23 mouse cellular contexts compared by ENCODE assay signal in the genomic region with DNA sequence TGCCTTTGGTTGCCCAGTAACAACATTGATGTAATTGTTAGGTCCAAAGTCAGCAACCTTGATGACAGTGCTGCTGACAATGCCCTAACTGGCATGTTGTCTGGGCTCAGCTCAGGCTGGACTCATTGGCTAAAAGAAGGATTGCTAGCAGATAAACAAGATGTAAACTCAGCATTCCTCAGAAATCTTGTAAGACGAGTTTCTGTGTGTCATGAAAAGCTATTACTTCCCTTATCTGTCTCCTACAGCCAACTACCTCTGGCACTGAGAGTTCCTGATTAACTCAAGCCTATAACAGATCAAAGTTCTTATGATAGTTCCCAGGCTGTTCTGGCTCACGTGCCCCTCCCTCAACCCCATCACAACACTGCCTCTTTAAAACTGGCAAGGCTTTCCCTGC. TPM values are rescaled to one million over a fixed set of nuclear protein-coding genes. Genes with fewer than 3 reads are reported as not detected.
DNase-seq lines count a peak whose midpoint lies in the region; ATAC-seq and TF ChIP-seq lines count a peak whose summit lies in the region.
"Had no signal": no experiment of that assay in that cellular context is flagged by ENCODE, and none has a peak within 500 bp of the region (broad histone marks: within the 10 kb centered on the region; RNA-seq: fewer than 3 reads in every experiment).

No protein-coding gene starts in this region.

- H3K27ac ChIP-seq in midbrain, embryonic 11.5 days (ENCODE audit: low read depth, low read length): no peak overlapping the region
- no peak overlapping the region for H3K27ac ChIP-seq in midbrain, postnatal 0 days (ENCODE audit: low read depth, low read length)
- H3K27ac ChIP-seq in intestine, postnatal 0 days (ENCODE audit: low read depth, low read length): peak overlapping the region; percentile 77
- no peak overlapping the region for H3K27ac ChIP-seq in liver, embryonic 15.5 days (replicated peaks)
- H3K27ac ChIP-seq in limb, embryonic 10.5 days: no peak overlapping the region
- H3K27ac ChIP-seq: embryonic facial prominence, embryonic 13.5 days; forebrain, embryonic 15.5 days; heart, embryonic 10.5 days; hindbrain, embryonic 13.5 days; kidney, embryonic 15.5 days; limb, embryonic 12.5 days; lung, embryonic 15.5 days; macrophage; midbrain, embryonic 13.5 days had no signal

- peak; percentile 41 for DNase-seq in midbrain, embryonic 11.5 days (ENCODE audit: low spot score, missing footprints)
- no peak for DNase-seq in midbrain, postnatal 0 days (ENCODE audit: low spot score)
- peak; percentile 21 for DNase-seq in yolk sac, embryonic 10.5 days (ENCODE audit: low spot score)
- DNase-seq in adrenal gland, adult 2 months: no peak
- no peak for DNase-seq in thymus, adult 18-20 months
- DNase-seq in limb, embryonic 10.5 days (ENCODE audit: low spot score): no peak
- DNase-seq: cerebellum, adult 9-11 months; gastrocnemius, postnatal 36 days; right cerebral cortex, postnatal 25 days; thymus, postnatal 4 days had no signal

- TF ChIP-seq CTCF in midbrain, postnatal 0 days (IDR thresholded peaks at IDR 0.05): no peak
- no peak for TF ChIP-seq CTCF in intestine, postnatal 0 days (IDR thresholded peaks at IDR 0.05; ENCODE audit: low read depth)

- H3K9me3 ChIP-seq in midbrain, embryonic 11.5 days (ENCODE audit: control insufficient read depth, low read length): no peaks in the 10 kb centered on the region
- no peaks in the 10 kb centered on the region for H3K9me3 ChIP-seq in midbrain, postnatal 0 days (ENCODE audit: low read length)
- H3K9me3 ChIP-seq in intestine, postnatal 0 days (ENCODE audit: control insufficient read depth): no peaks in the 10 kb centered on the region
- H3K9me3 ChIP-seq in liver, embryonic 15.5 days (replicated peaks): no peaks in the 10 kb centered on the region
- H3K9me3 ChIP-seq in limb, embryonic 10.5 days (replicated peaks): peaks cover 5% of the 10 kb centered on the region
- H3K9me3 ChIP-seq: forebrain, embryonic 15.5 days; kidney, embryonic 15.5 days; lung, embryonic 15.5 days had no signal

- H3K4me3 ChIP-seq in midbrain, embryonic 11.5 days (ENCODE audit: low read depth, low read length): no peak overlapping the region
- no peak overlapping the region for H3K4me3 ChIP-seq in midbrain, postnatal 0 days (ENCODE audit: low read depth, low read length)
- no peak overlapping the region for H3K4me3 ChIP-seq in intestine, postnatal 0 days (ENCODE audit: low read depth, low read length)
- H3K4me3 ChIP-seq in liver, embryonic 15.5 days (replicated peaks): no peak overlapping the region
- H3K4me3 ChIP-seq in limb, embryonic 10.5 days: no peak overlapping the region
- H3K4me3 ChIP-seq: embryonic facial prominence, embryonic 13.5 days; forebrain, embryonic 15.5 days; heart, embryonic 10.5 days; hindbrain, embryonic 13.5 days; kidney, embryonic 15.5 days; limb, embryonic 12.5 days; lung, embryonic 15.5 days; midbrain, embryonic 13.5 days had no signal

- H3K36me3 ChIP-seq in midbrain, embryonic 11.5 days (ENCODE audit: control insufficient read depth, insufficient read depth, low read length): no peaks in the 10 kb centered on the region
- no peaks in the 10 kb centered on the region for H3K36me3 ChIP-seq in midbrain, postnatal 0 days (ENCODE audit: insufficient read depth, low read length)
- no peaks in the 10 kb centered on the region for H3K36me3 ChIP-seq in intestine, postnatal 0 days (ENCODE audit: control insufficient read depth, insufficient read depth)
- no peaks in the 10 kb centered on the region for H3K36me3 ChIP-seq in liver, embryonic 15.5 days (replicated peaks)
- no peaks in the 10 kb centered on the region for H3K36me3 ChIP-seq in limb, embryonic 10.5 days
- H3K36me3 ChIP-seq: embryonic facial prominence, embryonic 13.5 days; forebrain, embryonic 15.5 days; heart, embryonic 10.5 days; hindbrain, embryonic 13.5 days; kidney, embryonic 15.5 days; limb, embryonic 12.5 days; lung, embryonic 15.5 days; midbrain, embryonic 13.5 days had no signal

- ATAC-seq in midbrain, embryonic 11.5 days (ENCODE audit: low FRiP score): no peak
- ATAC-seq in midbrain, postnatal 0 days (ENCODE audit: low FRiP score): no peak
- peak; percentile 97 for ATAC-seq in intestine, postnatal 0 days
- peak; percentile 65 for ATAC-seq in liver, embryonic 15.5 days (ENCODE audit: insufficient read depth)
- ATAC-seq: CD4-positive, CD25-positive, alpha-beta regulatory T cell, adult 4 months; forebrain, embryonic 15.5 days; inflammation-experienced regulatory T-cells, adult 6 months; midbrain, embryonic 13.5 days had no signal

- no peaks in the 10 kb centered on the region for H3K4me1 ChIP-seq in midbrain, embryonic 11.5 days (ENCODE audit: control insufficient read depth, insufficient read depth, low read length)
- H3K4me1 ChIP-seq in midbrain, postnatal 0 days (ENCODE audit: insufficient read depth, low read length): no peaks in the 10 kb centered on the region
- H3K4me1 ChIP-seq in intestine, postnatal 0 days (replicated peaks; ENCODE audit: control insufficient read depth, insufficient read depth, low read length): no peaks in the 10 kb centered on the region
- peaks cover 12% of the 10 kb centered on the region for H3K4me1 ChIP-seq in liver, embryonic 15.5 days (replicated peaks)
- no peaks in the 10 kb centered on the region for H3K4me1 ChIP-seq in limb, embryonic 10.5 days
- H3K4me1 ChIP-seq: embryonic facial prominence, embryonic 13.5 days; forebrain, embryonic 15.5 days; hindbrain, embryonic 13.5 days; kidney, embryonic 15.5 days; limb, embryonic 12.5 days; lung, embryonic 15.5 days had no signal

- H3K27me3 ChIP-seq in midbrain, embryonic 11.5 days (ENCODE audit: control insufficient read depth, insufficient read depth, low read length): no peaks in the 10 kb centered on the region
- H3K27me3 ChIP-seq in midbrain, postnatal 0 days (ENCODE audit: insufficient read depth, low read length): no peaks in the 10 kb centered on the region
- no peaks in the 10 kb centered on the region for H3K27me3 ChIP-seq in intestine, postnatal 0 days (replicated peaks; ENCODE audit: control insufficient read depth, insufficient read depth, low read length)
- H3K27me3 ChIP-seq in liver, embryonic 15.5 days: no peaks in the 10 kb centered on the region
- no peaks in the 10 kb centered on the region for H3K27me3 ChIP-seq in limb, embryonic 10.5 days (ENCODE audit: low read depth, poor library complexity, severe bottlenecking)
- H3K27me3 ChIP-seq: embryonic facial prominence, embryonic 13.5 days; forebrain, embryonic 15.5 days; hindbrain, embryonic 13.5 days; kidney, embryonic 15.5 days; limb, embryonic 12.5 days; lung, embryonic 15.5 days; midbrain, embryonic 13.5 days had no signal

- WGBS in midbrain, embryonic 11.5 days: 64% methylated on average over 2 of the region's 2 CpGs
- WGBS in midbrain, postnatal 0 days: 54% methylated on average over 2 of the region's 2 CpGs
- WGBS in intestine, postnatal 0 days: 9% methylated on average over 2 of the region's 2 CpGs
- WGBS in liver, embryonic 15.5 days (ENCODE audit: insufficient replicate concordance): 2% methylated on average over 2 of the region's 2 CpGs
- 46% methylated on average over 2 of the region's 2 CpGs for WGBS in limb, embryonic 10.5 days

- H3K4me2 ChIP-seq in midbrain, embryonic 11.5 days: no peak overlapping the region
- H3K4me2 ChIP-seq in midbrain, postnatal 0 days (ENCODE audit: low read depth, low read length, poor library complexity, severe bottlenecking): no peak overlapping the region
- H3K4me2 ChIP-seq in intestine, postnatal 0 days (replicated peaks; ENCODE audit: low read depth): no peak overlapping the region
- no peak overlapping the region for H3K4me2 ChIP-seq in liver, embryonic 15.5 days
- H3K4me2 ChIP-seq: embryonic facial prominence, embryonic 13.5 days; forebrain, embryonic 15.5 days; hindbrain, embryonic 13.5 days; kidney, embryonic 15.5 days; limb, embryonic 12.5 days; lung, embryonic 15.5 days; midbrain, embryonic 13.5 days had no signal

- H3K9ac ChIP-seq in midbrain, embryonic 11.5 days (ENCODE audit: low read length): no peak overlapping the region
- no peak overlapping the region for H3K9ac ChIP-seq in midbrain, postnatal 0 days (replicated peaks; ENCODE audit: low read length, poor library complexity, severe bottlenecking)
- no peak overlapping the region for H3K9ac ChIP-seq in intestine, postnatal 0 days (ENCODE audit: low read depth, low read length)
- no peak overlapping the region for H3K9ac ChIP-seq in liver, embryonic 15.5 days
- H3K9ac ChIP-seq: embryonic facial prominence, embryonic 13.5 days; forebrain, embryonic 15.5 days; hindbrain, embryonic 13.5 days; kidney, embryonic 15.5 days; limb, embryonic 12.5 days; lung, embryonic 15.5 days; midbrain, embryonic 13.5 days had no signal

RNA-seq across cellular contexts. Expression of a gene that starts 23.2 kb away (rescaled TPM):
- 94.2 and 97.7 TPM in 2 replicates for polyA plus RNA-seq in midbrain, embryonic 11.5 days (2014; fragmentation: Nextera tagmentation; extraction: Ambion mirVana)
- 38.2 and 57.8 TPM in 2 replicates for total RNA-seq in midbrain, postnatal 0 days (2014; rRNA removed)
- polyA plus RNA-seq in midbrain, postnatal 0 days (2015; fragmentation: Nextera tagmentation; extraction: Ambion mirVana): 23.5 and 23.9 TPM in 2 replicates
- polyA plus RNA-seq in intestine, postnatal 0 days (2015; fragmentation: Nextera tagmentation; extraction: Ambion mirVana): 28.0 and 34.5 TPM in 2 replicates
- polyA plus RNA-seq in liver, embryonic 15.5 days (2015; fragmentation: Nextera tagmentation; extraction: Ambion mirVana): 22.0 and 23.9 TPM in 2 replicates
- total RNA-seq in adrenal gland, adult 2 months (2021): 10 to 100 TPM; 19.0 to 30.9 TPM
- 56.3 and 92.5 TPM in 2 replicates for polyA plus RNA-seq in adrenal gland, adult 2 months (2012; rRNA removed)
- polyA plus RNA-seq in limb, embryonic 10.5 days (2016; fragmentation: Nextera tagmentation; extraction: Ambion mirVana): 38.7 and 71.3 TPM in 2 replicates

Comparison
In these comparisons a context has a peak if more than half of its experiments do, and no peak if none do; other contexts are left out.
1. DNase-seq: peak in midbrain, embryonic 11.5 days (single experiment) and yolk sac, embryonic 10.5 days (single experiment); none in midbrain, postnatal 0 days (single experiment), adrenal gland, adult 2 months (single experiment), thymus, adult 18-20 months (0 of 2) and limb, embryonic 10.5 days (single experiment).
2. ATAC-seq: peak in intestine, postnatal 0 days (single experiment) and liver, embryonic 15.5 days (single experiment); none in midbrain, embryonic 11.5 days (single experiment) and midbrain, postnatal 0 days (single experiment).